Mouse (Mus musculus): ENCODE data around the gene Sh3gl3. TPM values are rescaled to one million over a fixed set of nuclear protein-coding genes. Genes with fewer than 3 reads are reported as not detected.
A peak's percentile ranks its signal among the peaks of the same experiment; 100 is the strongest.

The Sh3gl3 gene
- polyA plus RNA-seq, 1 experiment from 2014 or later = 10.7 TPM

DNA sequence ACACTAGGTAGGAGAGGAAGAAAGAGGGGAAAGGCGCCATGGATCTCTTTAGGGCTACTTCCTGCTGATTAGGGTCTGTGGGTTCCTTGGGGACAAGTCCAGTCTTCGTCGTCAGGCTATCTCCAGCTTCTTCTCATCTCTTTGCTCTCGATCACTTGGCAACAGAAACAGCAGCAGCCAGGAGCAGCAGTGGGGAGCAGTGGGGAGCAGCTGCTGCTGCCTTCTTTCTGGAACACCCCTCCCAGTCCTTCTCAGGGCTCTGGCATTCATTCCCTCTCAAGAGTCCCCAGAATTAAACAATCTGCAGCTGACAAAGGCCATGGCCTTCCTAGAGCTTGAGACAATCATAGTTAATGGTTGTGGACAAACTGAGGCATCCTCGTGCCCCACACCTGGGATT is 154.2 kb downstream of the Sh3gl3 start:
- H3K27me3 ChIP-seq (ENCODE audit: insufficient read depth, poor library complexity, severe bottlenecking) = peaks cover 3% of the 10 kb centered on the region; the same call in 1 of the 2 replicates
- no peak overlapping the region for H3K4me3 ChIP-seq
- no peak overlapping the region for H3K27ac ChIP-seq
- no peak for DNase-seq (ENCODE audit: low spot score)
- H3K36me3 ChIP-seq = no peaks in the 10 kb centered on the region
- no peaks in the 10 kb centered on the region for H3K9me3 ChIP-seq
- H3K4me1 ChIP-seq (replicated peaks) = no peaks in the 10 kb centered on the region
- 71% methylated on average over 5 of the region's 5 CpGs for WGBS

DNA sequence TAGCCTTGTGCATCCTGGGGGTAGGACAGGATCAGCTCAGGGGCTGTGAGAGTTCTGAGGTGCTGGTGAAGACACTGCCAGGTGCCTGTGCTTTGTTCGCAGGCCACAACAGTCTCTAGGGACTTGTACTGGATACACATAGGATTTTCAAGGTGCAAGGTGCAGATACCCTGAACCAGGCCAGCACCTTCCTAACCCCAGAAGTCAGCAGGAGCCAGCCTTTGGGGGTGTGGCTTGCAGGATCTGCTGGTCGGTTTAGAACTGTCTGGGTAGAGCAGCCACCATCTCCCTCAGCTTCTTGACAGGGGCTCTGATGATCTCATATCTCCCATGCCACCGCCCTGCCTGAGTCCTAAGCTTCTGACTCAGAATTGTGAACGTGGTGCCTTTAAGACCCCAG is 156.2 kb downstream of the Sh3gl3 start:
- Histone ChIP-seq H3K36me3 (no peaks in the 10 kb centered on the region), H3K4me1 (replicated peaks) (no peaks in the 10 kb centered on the region), H3K4me3 (no peak overlapping the region), H3K9me3 (no peaks in the 10 kb centered on the region), H3K27me3 (ENCODE audit: insufficient read depth, poor library complexity, severe bottlenecking) (peaks cover 22% of the 10 kb centered on the region), H3K27ac (no peak overlapping the region)
- 68% methylated on average over 4 of the region's 4 CpGs for WGBS
- DNase-seq (ENCODE audit: low spot score) = no peak

DNA sequence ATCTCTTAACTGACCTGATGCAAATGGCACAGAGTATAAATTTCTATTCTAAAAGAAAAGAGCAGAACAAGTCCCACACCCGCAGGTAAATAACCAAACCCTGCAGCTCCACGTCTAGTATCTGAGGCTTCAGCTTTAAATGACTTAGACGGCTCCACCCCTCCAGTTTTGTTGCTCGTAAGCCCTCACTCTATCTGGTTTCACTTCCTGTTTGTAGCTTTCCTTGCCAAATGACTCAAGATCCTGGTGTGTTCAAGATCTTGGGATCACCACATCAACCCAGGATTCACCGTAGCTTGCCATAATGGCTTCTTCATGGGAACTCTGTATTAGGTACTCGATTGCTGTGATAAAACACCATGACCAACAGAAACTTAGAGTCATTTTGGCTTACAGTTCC is 157.2 kb downstream of the Sh3gl3 start:
- Histone ChIP-seq H3K36me3 (no peaks in the 10 kb centered on the region), H3K27ac (no peak overlapping the region), H3K4me3 (no peak overlapping the region), H3K27me3 (ENCODE audit: insufficient read depth, poor library complexity, severe bottlenecking) (peaks cover 32% of the 10 kb centered on the region), H3K9me3 (no peaks in the 10 kb centered on the region), H3K4me1 (replicated peaks) (peaks cover 8% of the 10 kb centered on the region)
- no peak for DNase-seq (ENCODE audit: low spot score)
- WGBS = 83% methylated on average over 6 of the region's 6 CpGs

DNA sequence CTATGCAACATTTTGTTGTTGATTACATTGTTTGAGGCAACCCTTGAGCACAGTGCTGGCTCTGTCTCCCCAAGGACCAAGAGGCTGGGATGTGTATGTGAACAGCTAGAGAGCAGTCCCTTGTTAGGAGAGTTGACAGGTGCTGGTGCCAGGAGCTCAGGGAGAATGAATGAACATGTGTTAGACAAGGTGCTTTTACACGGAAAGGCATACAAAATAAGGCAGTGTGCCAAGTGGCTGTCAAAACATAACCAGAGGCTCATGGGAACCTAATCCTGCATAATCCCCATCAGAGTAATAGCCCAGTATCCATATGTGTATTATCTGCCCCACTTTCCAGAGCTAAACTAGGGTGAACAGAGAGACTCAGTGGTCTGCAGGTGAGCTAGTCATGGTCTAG is 160.4 kb downstream of the Sh3gl3 start:
- no peaks in the 10 kb centered on the region for H3K36me3 ChIP-seq
- WGBS = 92% methylated on average over 1 of the region's 1 CpGs
- peaks cover 16% of the 10 kb centered on the region for H3K4me1 ChIP-seq (replicated peaks)
- H3K27ac ChIP-seq = no peak overlapping the region
- H3K27me3 ChIP-seq (ENCODE audit: insufficient read depth, poor library complexity, severe bottlenecking) = peaks cover 62% of the 10 kb centered on the region
- no peak overlapping the region for H3K4me3 ChIP-seq
- no peaks in the 10 kb centered on the region for H3K9me3 ChIP-seq
- DNase-seq (ENCODE audit: low spot score) = no peak

DNA sequence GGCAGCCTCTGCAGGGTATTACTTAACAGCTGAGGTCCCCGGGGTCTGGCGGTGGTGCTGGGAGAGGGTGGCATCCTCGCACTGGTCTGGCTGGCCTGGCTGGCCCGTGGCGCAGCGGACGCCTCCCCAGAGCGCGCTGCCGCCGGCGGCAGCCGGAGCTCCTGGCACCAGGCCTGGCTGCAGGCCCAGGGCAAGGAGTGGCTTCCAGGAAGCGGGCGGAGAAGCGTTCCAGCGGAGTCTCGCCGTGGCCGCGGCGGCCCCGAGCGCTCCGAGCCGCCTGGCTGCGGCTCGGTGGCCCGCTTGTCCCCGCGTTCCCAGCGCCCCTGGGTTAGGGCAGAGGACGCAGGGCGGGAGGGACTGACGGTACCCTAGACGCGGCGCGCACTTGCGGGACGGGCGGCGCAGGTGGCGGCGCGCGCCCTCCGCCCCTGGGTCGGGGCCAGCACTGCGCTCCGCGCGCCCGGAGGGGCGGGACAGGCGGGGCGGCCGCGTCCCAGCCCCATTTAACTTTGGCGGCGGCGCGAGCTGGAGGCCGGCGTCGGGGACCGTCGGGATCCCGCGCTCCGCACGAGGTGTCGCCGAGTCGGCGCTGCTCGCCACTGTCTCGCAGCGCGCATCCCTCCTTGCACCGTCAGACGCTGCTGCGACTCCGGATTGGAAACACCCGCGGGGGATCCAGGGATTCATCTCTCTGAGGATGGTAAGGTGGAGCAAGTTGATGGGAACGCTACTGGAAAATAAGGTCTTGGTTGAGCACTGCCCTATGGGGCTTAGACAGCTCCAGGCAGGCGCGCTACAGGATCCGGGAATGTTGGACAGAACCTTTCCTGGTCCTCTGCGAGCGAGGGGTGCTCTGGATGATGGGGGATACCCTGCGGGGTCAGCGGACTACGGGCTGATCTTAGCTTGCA is 161.8 kb downstream of the Sh3gl3 start, which contains the start of gene Adamtsl3:
TSS of gene Adamtsl3 (plus strand) at position 484 of the 911 bp plus-strand sequence.
- Histone ChIP-seq H3K4me3 (peak within 1 kb of the TSS; percentile 58), H3K9me3 (no peaks in the 10 kb centered on the region), H3K27me3 (ENCODE audit: insufficient read depth, poor library complexity, severe bottlenecking) (peaks cover 62% of the 10 kb centered on the region), H3K36me3 (no peaks in the 10 kb centered on the region), H3K27ac (peak within 1 kb of the TSS; percentile 13; the same call in 1 of the 2 replicates), H3K4me1 (replicated peaks) (peaks cover 16% of the 10 kb centered on the region)
- WGBS = under 1% methylated on average over 95 of the region's 95 CpGs
- peak; percentile 50 for DNase-seq (ENCODE audit: low spot score)

DNA sequence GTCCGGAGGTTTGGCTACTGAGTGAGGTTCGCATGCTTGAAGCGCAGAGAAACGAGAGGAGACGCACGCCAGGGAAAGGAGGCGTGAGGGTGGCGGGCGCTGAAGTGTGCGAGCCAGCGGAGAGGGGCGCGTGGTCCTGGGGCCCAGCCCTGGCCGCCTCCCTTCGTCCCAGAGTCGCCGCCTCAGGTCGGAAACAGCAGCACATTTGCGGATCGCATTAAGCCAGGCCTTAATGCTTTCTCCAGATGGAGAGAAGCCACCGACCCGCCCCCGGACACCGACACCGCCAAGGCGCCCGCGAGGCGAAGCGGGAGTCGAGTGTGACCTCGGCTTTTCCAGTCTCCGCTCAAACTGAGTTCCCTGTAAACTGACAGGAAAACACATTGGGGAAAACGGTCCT is 162.5 kb downstream of the Sh3gl3 start:
- DNase-seq (ENCODE audit: low spot score) = no peak
- WGBS = under 1% methylated on average over 34 of the region's 34 CpGs
- H3K27me3 ChIP-seq (ENCODE audit: insufficient read depth, poor library complexity, severe bottlenecking) = peaks cover 61% of the 10 kb centered on the region

DNA sequence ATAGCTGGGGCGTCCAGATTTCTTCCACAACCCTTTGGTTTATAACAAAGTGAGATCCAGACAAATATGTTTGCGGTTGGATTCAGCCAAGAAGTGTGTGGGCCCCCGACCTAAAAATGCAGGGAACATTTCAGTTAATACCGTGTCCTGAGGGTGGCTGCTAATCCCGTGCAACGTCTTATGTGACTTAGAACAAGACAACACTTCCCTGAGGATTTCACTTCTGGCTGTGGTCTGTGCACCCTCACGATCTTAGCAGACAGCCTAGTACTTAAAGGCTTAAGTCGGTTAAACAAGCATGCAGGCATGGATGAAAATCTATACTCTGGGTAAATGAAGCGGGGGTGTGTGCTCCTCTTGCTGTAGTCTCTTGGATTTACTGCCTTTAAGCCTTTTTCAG is 164.5 kb downstream of the Sh3gl3 start:
- H3K36me3 ChIP-seq = no peaks in the 10 kb centered on the region
- H3K9me3 ChIP-seq = no peaks in the 10 kb centered on the region
- H3K27ac ChIP-seq = no peak overlapping the region
- 90% methylated on average over 9 of the region's 9 CpGs for WGBS
- peaks cover 57% of the 10 kb centered on the region for H3K27me3 ChIP-seq (ENCODE audit: insufficient read depth, poor library complexity, severe bottlenecking)
- peaks cover 20% of the 10 kb centered on the region for H3K4me1 ChIP-seq (replicated peaks)
- H3K4me3 ChIP-seq = no peak overlapping the region
- DNase-seq (ENCODE audit: low spot score) = no peak

More for the DNA sequence above, 162.5 kb downstream of the Sh3gl3 start:
- H3K9me3 ChIP-seq = no peaks in the 10 kb centered on the region
- no peak overlapping the region for H3K27ac ChIP-seq
- no peaks in the 10 kb centered on the region for H3K36me3 ChIP-seq
- H3K4me1 ChIP-seq (replicated peaks) = peaks cover 16% of the 10 kb centered on the region
- peak overlapping the region; percentile 58 for H3K4me3 ChIP-seq

DNA sequence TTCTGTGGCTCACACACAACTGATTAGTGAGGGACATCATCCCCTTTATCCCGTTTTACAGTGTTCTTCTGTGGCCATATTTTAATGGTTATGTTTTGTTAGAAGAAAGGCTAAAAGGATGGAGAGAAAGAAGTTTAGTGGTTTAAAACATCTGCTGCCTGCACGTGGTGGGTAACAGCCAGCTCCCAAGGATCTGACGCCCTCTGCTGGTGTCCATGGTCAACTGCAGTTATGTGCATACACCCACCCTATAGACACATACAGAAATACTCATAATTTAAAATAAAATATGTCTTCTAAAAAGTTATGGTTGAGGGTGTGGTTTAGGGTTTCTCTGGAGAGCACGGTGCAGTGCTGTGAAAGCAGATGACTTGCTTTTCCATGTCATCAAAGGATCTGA is 164.9 kb downstream of the Sh3gl3 start:
- H3K4me1 ChIP-seq (replicated peaks) = peaks cover 20% of the 10 kb centered on the region
- H3K36me3 ChIP-seq = no peaks in the 10 kb centered on the region
- H3K4me3 ChIP-seq = no peak overlapping the region
- 81% methylated on average over 4 of the region's 4 CpGs for WGBS
- no peak overlapping the region for H3K27ac ChIP-seq
- H3K27me3 ChIP-seq (ENCODE audit: insufficient read depth, poor library complexity, severe bottlenecking) = peaks cover 53% of the 10 kb centered on the region
- no peak for DNase-seq (ENCODE audit: low spot score)
- no peaks in the 10 kb centered on the region for H3K9me3 ChIP-seq

DNA sequence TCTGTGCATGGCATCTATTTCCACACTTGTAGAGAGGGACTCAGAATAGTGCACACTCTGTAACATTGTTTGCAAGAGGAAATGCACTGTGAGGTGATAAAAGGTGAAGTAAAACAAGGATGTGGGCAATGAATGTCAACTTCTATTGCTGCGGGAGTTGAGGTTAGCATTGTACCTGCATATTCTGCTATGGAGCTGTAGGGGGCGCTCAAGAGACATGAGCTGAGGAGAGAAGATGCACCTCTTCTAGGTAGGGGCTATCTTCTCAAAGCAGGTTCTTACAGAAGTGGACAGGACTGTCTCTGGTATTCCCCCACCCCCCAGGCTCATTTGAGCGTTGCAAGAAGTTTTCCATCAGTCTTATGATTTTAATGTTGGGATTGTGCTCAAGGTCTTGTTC is 165.6 kb downstream of the Sh3gl3 start:
- Histone ChIP-seq H3K27me3 (ENCODE audit: insufficient read depth, poor library complexity, severe bottlenecking) (peaks cover 47% of the 10 kb centered on the region), H3K27ac (no peak overlapping the region), H3K36me3 (no peaks in the 10 kb centered on the region), H3K9me3 (no peaks in the 10 kb centered on the region), H3K4me3 (no peak overlapping the region), H3K4me1 (replicated peaks) (peaks cover 20% of the 10 kb centered on the region)
- WGBS = 57% methylated on average over 3 of the region's 3 CpGs
- DNase-seq (ENCODE audit: low spot score) = no peak

DNA sequence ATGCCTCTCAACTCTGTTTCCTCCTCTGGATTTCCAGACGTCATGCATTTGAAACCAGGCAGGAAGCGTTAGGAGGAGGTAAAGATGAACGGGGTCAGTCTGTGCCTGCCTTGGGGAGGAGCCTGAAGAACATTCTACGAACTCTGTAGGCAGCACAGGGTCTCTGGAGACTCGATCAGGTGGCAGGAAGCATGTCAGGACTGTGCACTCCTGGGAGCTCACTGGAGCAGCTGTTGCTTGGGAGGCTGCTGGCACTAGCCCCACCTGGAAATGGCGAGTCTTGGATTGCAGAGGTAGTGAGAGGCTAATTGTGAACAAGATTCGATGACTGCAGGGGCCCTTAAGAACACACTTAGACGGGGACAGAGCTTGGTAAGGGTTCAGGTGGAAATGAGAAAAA is 167.8 kb downstream of the Sh3gl3 start:
- peaks cover 24% of the 10 kb centered on the region for H3K27me3 ChIP-seq (ENCODE audit: insufficient read depth, poor library complexity, severe bottlenecking)
- no peak for DNase-seq (ENCODE audit: low spot score)
- H3K4me3 ChIP-seq = no peak overlapping the region
- H3K4me1 ChIP-seq (replicated peaks) = peaks cover 5% of the 10 kb centered on the region; the same call in 1 of the 2 replicates
- no peaks in the 10 kb centered on the region for H3K36me3 ChIP-seq
- H3K9me3 ChIP-seq = no peaks in the 10 kb centered on the region
- 48% methylated on average over 8 of the region's 8 CpGs for WGBS
- H3K27ac ChIP-seq = no peak overlapping the region

DNA sequence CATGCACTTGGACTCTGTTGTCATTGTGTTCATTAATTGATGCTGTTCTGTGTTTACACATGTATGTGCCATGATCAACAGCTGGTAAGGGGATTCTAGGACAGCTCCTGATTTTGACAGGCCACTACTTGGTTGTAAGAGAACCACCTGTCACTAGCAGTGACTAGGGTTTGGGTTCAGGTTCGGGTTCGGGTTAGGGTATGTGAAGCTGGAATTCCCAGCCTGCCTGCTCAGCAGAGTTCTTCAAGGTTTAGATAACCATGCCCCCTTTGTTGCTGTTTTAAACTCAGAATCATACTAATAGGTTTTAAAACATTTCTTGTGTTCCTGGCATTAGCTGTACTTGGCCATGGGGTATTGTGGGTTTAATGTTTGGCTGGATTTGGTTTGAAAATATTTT is 173.1 kb downstream of the Sh3gl3 start:
- H3K4me3 ChIP-seq = no peak overlapping the region
- no peaks in the 10 kb centered on the region for H3K4me1 ChIP-seq (replicated peaks)
- no peaks in the 10 kb centered on the region for H3K9me3 ChIP-seq
- no peaks in the 10 kb centered on the region for H3K36me3 ChIP-seq
- no peak for DNase-seq (ENCODE audit: low spot score)
- WGBS = 83% methylated on average over 2 of the region's 2 CpGs
- no peak overlapping the region for H3K27ac ChIP-seq
- no peaks in the 10 kb centered on the region for H3K27me3 ChIP-seq (ENCODE audit: insufficient read depth, poor library complexity, severe bottlenecking)

DNA sequence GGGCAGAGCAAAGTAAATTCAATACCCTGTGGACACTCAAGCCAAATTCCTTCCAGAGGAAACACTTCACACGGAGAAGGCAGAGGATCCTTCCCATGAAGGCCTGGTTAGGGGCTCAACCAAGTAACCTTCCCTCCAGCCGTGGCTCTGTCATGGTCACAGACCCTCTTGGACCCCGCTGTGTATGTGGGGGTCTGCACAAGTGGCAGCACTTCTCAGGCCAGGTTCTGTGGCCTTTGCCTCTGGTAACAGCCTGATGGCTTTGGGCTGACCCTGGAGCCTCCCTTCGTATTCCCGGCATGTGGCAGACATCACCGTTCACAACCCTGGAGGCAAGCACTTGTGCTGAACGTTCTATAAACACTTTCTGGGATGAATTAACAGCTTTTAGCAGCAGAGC is 176.2 kb downstream of the Sh3gl3 start:
- H3K9me3 ChIP-seq = no peaks in the 10 kb centered on the region
- no peak overlapping the region for H3K27ac ChIP-seq
- H3K27me3 ChIP-seq (ENCODE audit: insufficient read depth, poor library complexity, severe bottlenecking) = no peaks in the 10 kb centered on the region
- H3K4me1 ChIP-seq (replicated peaks) = peaks cover 6% of the 10 kb centered on the region; the same call in 1 of the 2 replicates
- 68% methylated on average over 7 of the region's 7 CpGs for WGBS
- no peak overlapping the region for H3K4me3 ChIP-seq
- DNase-seq (ENCODE audit: low spot score) = no peak
- H3K36me3 ChIP-seq = no peaks in the 10 kb centered on the region

DNA sequence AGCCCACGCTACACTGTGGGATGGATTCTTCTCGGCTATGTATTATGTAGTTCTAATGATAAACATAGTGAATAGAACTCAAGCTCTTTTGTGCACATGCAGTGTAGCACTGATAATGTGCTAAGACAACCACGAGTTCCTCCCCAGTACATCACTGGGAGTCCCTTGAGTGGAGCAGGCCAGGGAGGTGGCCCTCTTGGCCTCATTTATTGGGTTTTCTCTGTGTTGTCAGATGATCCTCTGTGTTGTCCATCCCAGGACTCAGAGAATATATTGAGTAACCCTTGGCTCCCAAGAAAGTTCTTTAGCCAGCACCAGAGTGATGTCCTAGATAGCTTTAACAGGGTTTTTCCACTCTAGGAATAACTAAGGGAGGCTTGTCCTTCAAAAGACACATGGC is 176.8 kb downstream of the Sh3gl3 start:
- H3K36me3 ChIP-seq = no peaks in the 10 kb centered on the region

More for the DNA sequence above, 176.8 kb downstream of the Sh3gl3 start:
- no peaks in the 10 kb centered on the region for H3K27me3 ChIP-seq (ENCODE audit: insufficient read depth, poor library complexity, severe bottlenecking)
- DNase-seq (ENCODE audit: low spot score) = no peak
- no peak overlapping the region for H3K4me3 ChIP-seq
- no peaks in the 10 kb centered on the region for H3K9me3 ChIP-seq
- peaks cover 6% of the 10 kb centered on the region; the same call in 1 of the 2 replicates for H3K4me1 ChIP-seq (replicated peaks)
- 81% methylated on average over 3 of the region's 3 CpGs for WGBS
- H3K27ac ChIP-seq = no peak overlapping the region
